Mouse (Mus musculus) midbrain, embryonic 13.5 days (tissue): ENCODE data around the gene Dchs1. TPM values are rescaled to one million over a fixed set of nuclear protein-coding genes. Genes with fewer than 3 reads are reported as not detected.

ENCODE experiments used
- ATAC-seq: fragments of 200-750 bp; cut with Nextera tagmentation; 2 replicates; pipeline ENCODE4 v1.8.0; 2017; ENCODE audit warnings: mild to moderate bottlenecking, moderate TSS enrichment, moderate library complexity
- H3K27ac ChIP-seq: fragments of 300-500 bp; sonication (generic); 2 replicates; pipeline ENCODE4 v1.5.1; 2015; ENCODE audit warnings: inconsistent platforms, mild to moderate bottlenecking, moderate library complexity
- H3K27me3 ChIP-seq: fragments of 300-500 bp; sonication (generic); 2 replicates; pipeline ENCODE4 v1.6.1; 2015; ENCODE audit warnings: mild to moderate bottlenecking, inconsistent platforms
- H3K36me3 ChIP-seq: fragments of 300-500 bp; sonication (generic); 2 replicates; pipeline ENCODE4 v1.6.1; 2015; ENCODE audit warnings: mild to moderate bottlenecking, inconsistent platforms
- H3K4me1 ChIP-seq: fragments of 300-500 bp; sonication (generic); replicated peaks from 2 replicates; pipeline ENCODE4 v1.6.1; 2015; ENCODE audit warnings: inconsistent platforms
- H3K4me2 ChIP-seq: fragments of 300-500 bp; sonication (generic); replicated peaks from 2 replicates; pipeline ENCODE4 v1.6.1; 2015; ENCODE audit warnings: moderate library complexity, mild to moderate bottlenecking, inconsistent platforms
- H3K4me3 ChIP-seq: fragments of 300-500 bp; sonication (generic); replicated peaks from 2 replicates; pipeline ENCODE4 v1.5.1; 2015; ENCODE audit warnings: mild to moderate bottlenecking, inconsistent platforms
- H3K9ac ChIP-seq: fragments of 300-500 bp; sonication (generic); replicated peaks from 2 replicates; pipeline ENCODE4 v1.6.1; 2015; ENCODE audit warnings: mild to moderate bottlenecking, inconsistent platforms
- H3K9me3 ChIP-seq: fragments of 300-500 bp; sonication (generic); 2 replicates; pipeline ENCODE4 v1.6.1; 2016; ENCODE audit warnings: mild to moderate bottlenecking, inconsistent platforms
- whole genome bisulfite sequencing: fragments of 180-500 bp; shearing (Covaris S2); methylation state at CpG from one replicate; pipeline ENCODE4 v1.1.7; 2015; 5-methylcytosine and 5-hydroxymethylcytosine counted together
- polyA plus RNA-seq: library from polyadenylated mRNA; unstranded; fragments of >200 nt; fragmentation: Nextera tagmentation; extraction: Ambion mirVana; gene quantifications from 2 replicates; pipeline ENCODE4 v1.2.1, GENCODE M21; 2015

Gene Dchs1
- polyA plus RNA-seq, 1 experiment from 2014 or later = 20.5 TPM

DNA sequence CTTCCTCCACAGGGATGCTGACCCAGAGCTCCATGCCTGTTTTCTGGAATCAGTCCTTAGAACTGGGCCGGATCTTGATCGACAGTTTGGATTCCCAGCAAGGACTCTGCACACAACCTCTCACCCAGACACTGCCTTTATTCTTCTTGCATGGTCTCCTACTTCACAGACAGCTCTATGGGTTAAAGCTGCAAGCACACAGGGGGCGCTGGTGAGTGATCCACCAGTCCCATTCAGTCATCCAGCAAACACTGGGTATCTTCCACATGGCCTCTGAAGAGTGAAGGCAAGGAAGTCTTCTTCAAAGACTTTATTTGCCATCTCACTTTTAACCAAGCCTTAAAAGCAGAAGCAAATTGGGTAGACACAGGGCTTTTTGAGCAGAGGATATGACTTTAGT is 72.1 kb downstream of the Dchs1 start:
- H3K9me3 ChIP-seq = no peaks in the 10 kb centered on the region
- WGBS = 59% methylated on average over 3 of the region's 3 CpGs
- no peak overlapping the region for H3K27ac ChIP-seq
- H3K4me3 ChIP-seq = no peak overlapping the region
- H3K27me3 ChIP-seq = no peaks in the 10 kb centered on the region
- H3K36me3 ChIP-seq = no peaks in the 10 kb centered on the region
- ATAC-seq = no peak
- H3K4me2 ChIP-seq = no peak overlapping the region
- no peak overlapping the region for H3K9ac ChIP-seq
- H3K4me1 ChIP-seq = no peaks in the 10 kb centered on the region

DNA sequence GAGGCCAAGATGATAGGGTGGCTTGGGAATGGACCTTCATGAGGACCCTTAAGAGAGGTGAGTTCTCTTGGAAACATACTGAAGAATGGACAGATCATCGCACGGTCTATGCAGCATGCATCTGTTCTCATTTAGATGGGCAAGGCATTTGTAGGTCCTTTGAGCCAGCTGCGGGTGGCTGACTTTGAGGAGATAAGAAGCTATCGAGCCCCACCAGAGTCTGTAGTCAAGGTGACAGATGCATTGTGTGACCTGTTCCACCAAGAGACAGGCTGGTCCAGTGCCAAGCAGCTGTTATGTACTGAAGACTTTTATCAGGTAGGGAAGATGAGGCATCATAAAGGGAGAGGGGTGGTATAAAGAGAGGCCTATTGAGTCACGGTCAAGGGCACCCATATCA is 78.7 kb downstream of the Dchs1 start:
- H3K4me1 ChIP-seq = no peaks in the 10 kb centered on the region
- ATAC-seq = no peak
- WGBS = 96% methylated on average over 5 of the region's 5 CpGs

DNA sequence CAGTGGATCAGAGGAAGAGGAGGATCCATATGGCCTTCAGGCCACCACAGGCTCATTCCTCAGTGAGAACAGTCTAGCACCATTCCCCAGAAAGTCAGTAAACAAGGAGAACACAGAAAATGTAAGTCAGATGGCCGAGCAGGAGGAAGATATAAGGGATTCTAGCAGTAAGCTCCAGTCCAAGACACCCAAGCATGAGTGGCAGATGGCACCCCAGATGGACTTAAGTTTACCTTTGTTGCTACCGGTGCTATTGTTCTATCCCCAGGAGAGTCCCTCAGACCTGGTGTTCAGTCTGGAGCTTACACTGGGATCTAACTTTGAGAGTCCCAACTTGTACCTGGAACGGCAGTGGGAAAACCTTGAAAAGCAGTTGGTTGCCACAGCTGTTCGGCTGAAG is 83.6 kb downstream of the Dchs1 start:
- Histone ChIP-seq H3K4me1 (no peaks in the 10 kb centered on the region), H3K27me3 (no peaks in the 10 kb centered on the region), H3K9ac (no peak overlapping the region), H3K36me3 (no peaks in the 10 kb centered on the region), H3K9me3 (no peaks in the 10 kb centered on the region), H3K27ac (no peak overlapping the region), H3K4me2 (no peak overlapping the region), H3K4me3 (no peak overlapping the region)
- no peak for ATAC-seq
- WGBS = 90% methylated on average over 4 of the region's 4 CpGs

More for the DNA sequence above, 78.7 kb downstream of the Dchs1 start:
- no peak overlapping the region for H3K27ac ChIP-seq
- H3K27me3 ChIP-seq = no peaks in the 10 kb centered on the region
- H3K4me3 ChIP-seq = no peak overlapping the region
- H3K9me3 ChIP-seq = no peaks in the 10 kb centered on the region
- no peaks in the 10 kb centered on the region for H3K36me3 ChIP-seq
- no peak overlapping the region for H3K9ac ChIP-seq
- H3K4me2 ChIP-seq = no peak overlapping the region

DNA sequence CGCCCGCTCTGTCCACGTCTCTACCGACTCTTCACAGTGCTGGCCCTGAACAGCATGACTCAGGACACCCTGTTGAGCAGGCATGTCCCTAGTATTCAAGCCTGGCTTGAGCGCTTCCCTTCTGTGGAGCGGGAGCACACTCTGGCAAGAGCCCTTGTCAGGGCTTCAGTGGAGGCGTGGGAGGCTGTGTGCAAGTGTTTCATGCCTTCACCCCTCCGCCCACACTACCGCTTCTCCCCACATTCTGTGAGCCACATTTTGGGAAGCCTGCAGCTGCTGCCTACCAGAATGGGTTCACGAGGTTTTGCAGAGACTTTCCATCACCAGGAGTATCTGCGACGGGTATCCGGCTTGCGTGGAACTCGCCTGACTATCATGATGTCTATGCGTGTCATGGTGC is 84.3 kb downstream of the Dchs1 start:
- H3K9ac ChIP-seq = no peak overlapping the region
- H3K9me3 ChIP-seq = no peaks in the 10 kb centered on the region
- H3K27ac ChIP-seq = no peak overlapping the region
- WGBS = 84% methylated on average over 16 of the region's 16 CpGs
- ATAC-seq = no peak
- no peak overlapping the region for H3K4me3 ChIP-seq
- H3K4me1 ChIP-seq = no peaks in the 10 kb centered on the region
- H3K27me3 ChIP-seq = no peaks in the 10 kb centered on the region
- no peaks in the 10 kb centered on the region for H3K36me3 ChIP-seq
- H3K4me2 ChIP-seq = no peak overlapping the region

Other genes starting within 250 kb of the Dchs1 start
- gene Smpd1, start 233.3 kb downstream of the Dchs1 start, polyA plus RNA-seq = 66.3 and 68.9 TPM in 2 replicates
- gene Apbb1, start 206.0 kb downstream of the Dchs1 start, polyA plus RNA-seq = 234 and 240 TPM in 2 replicates
- 0.44 TPM in 1 of 2 replicates, not detected in the other for gene Hpx, start 187.5 kb downstream of the Dchs1 start, polyA plus RNA-seq
- 65.4 and 74.5 TPM in 2 replicates for gene Trim3, start 154.1 kb downstream of the Dchs1 start, polyA plus RNA-seq
- gene Timm10b, start 147.6 kb downstream of the Dchs1 start, polyA plus RNA-seq = 146 and 151 TPM in 2 replicates
- gene Arfip2, start 147.2 kb downstream of the Dchs1 start, polyA plus RNA-seq = 75.6 and 79.9 TPM in 2 replicates
- gene Gm45799, start 147.1 kb downstream of the Dchs1 start, polyA plus RNA-seq = 14.7 and 15.1 TPM in 2 replicates
- 1.7 and 2.5 TPM in 2 replicates for gene Dnhd1, start 136.8 kb downstream of the Dchs1 start, polyA plus RNA-seq
- gene Ilk, start 51.1 kb downstream of the Dchs1 start, polyA plus RNA-seq = 180 and 198 TPM in 2 replicates
- gene Rrp8, start 50.3 kb downstream of the Dchs1 start, polyA plus RNA-seq = 29.2 and 30.5 TPM in 2 replicates
- 109 and 127 TPM in 2 replicates for gene Taf10, start 43.3 kb downstream of the Dchs1 start, polyA plus RNA-seq
- gene Tpp1, start 35.4 kb downstream of the Dchs1 start, polyA plus RNA-seq = 35.6 and 41.1 TPM in 2 replicates
- 201 and 217 TPM in 2 replicates for gene Mrpl17, start 23.4 kb upstream of the Dchs1 start, polyA plus RNA-seq
- 0.05 TPM in 1 of 2 replicates, not detected in the other for gene Gm4070, start 166.3 kb upstream of the Dchs1 start, polyA plus RNA-seq